Mouse (Mus musculus) erythroblast, adult 5-6 weeks (primary cell): Measurements from ENCODE around the gene Lamb3. TPM values are rescaled to one million over a fixed set of nuclear protein-coding genes. Genes with fewer than 3 reads are reported as not detected.
"Not testable (repeated sequence)": the region's sequence is repeated elsewhere in the genome, so short reads cannot be mapped to it uniquely, and the experiment has no call there.

ENCODE experiments used
- ATAC-seq: replicated peaks from 2 replicates; pipeline ENCODE4 v1.8.0; 2016; ENCODE audit warnings: moderate number of reproducible peaks, mild to moderate bottlenecking, moderate TSS enrichment, inconsistent platforms; ENCODE audit not compliant: poor library complexity, low FRiP score, severe bottlenecking
- total RNA-seq, 2 experiments: library from RNA; stranded (forward) in 1 of 2; stranded (reverse) in 1 of 2; fragments of 150-400 nt in 1 of 2; fragments of 200-764, 138-1000 nt in 1 of 2; gene quantifications; 2 replicates each; pipeline versions ENCODE4 v1.2.3 to v1.2.4; 2015 to 2017; ENCODE audit warnings: low replicate concordance in 2 of 2

Lamb3 gene
- total RNA-seq, 2 experiments from 2014 or later = 0.58 to 4.1 TPM

GRCm38 (mm10) chr1:193241436-193241835, 33.9 kb downstream of the Lamb3 start:
- ATAC-seq = no peak

GRCm38 (mm10) chr1:193242238-193242637, 34.7 kb downstream of the Lamb3 start:
- ATAC-seq = no peak; the same call in 1 of the 2 replicates

GRCm38 (mm10) chr1:193242863-193243262, 35.4 kb downstream of the Lamb3 start:
- ATAC-seq = no peak

GRCm38 (mm10) chr1:193243571-193244193, 36.2 kb downstream of the Lamb3 start:
- ATAC-seq = no peak

- no peak for ATAC-seq
Observed at GRCm38 (mm10) chr1:193244235-193244634, 36.7 kb downstream of the Lamb3 start.

GRCm38 (mm10) chr1:193250026-193250425, 42.5 kb downstream of the Lamb3 start:
- no peak for ATAC-seq

- ATAC-seq = no peak
Observed at GRCm38 (mm10) chr1:193251386-193251785, 43.9 kb downstream of the Lamb3 start.

- no peak for ATAC-seq
Observed at GRCm38 (mm10) chr1:193252616-193253015, 45.1 kb downstream of the Lamb3 start.

GRCm38 (mm10) chr1:193253895-193254294, 46.4 kb downstream of the Lamb3 start:
- not testable (repeated sequence) for ATAC-seq

- no peak for ATAC-seq
Observed at GRCm38 (mm10) chr1:193255032-193255431, 47.5 kb downstream of the Lamb3 start.

- no peak for ATAC-seq
Observed at GRCm38 (mm10) chr1:193255488-193256288, 48.2 kb downstream of the Lamb3 start.

GRCm38 (mm10) chr1:193256289-193256577, 48.7 kb downstream of the Lamb3 start:
- ATAC-seq = no peak

GRCm38 (mm10) chr1:193256621-193257098, 49.2 kb downstream of the Lamb3 start:
- no peak for ATAC-seq

- no peak for ATAC-seq
Observed at GRCm38 (mm10) chr1:193259559-193259958, 52.1 kb downstream of the Lamb3 start.

- ATAC-seq = no peak
Observed at GRCm38 (mm10) chr1:193261897-193262548, 54.5 kb downstream of the Lamb3 start.

- no peak for ATAC-seq
Observed at GRCm38 (mm10) chr1:193263026-193263907, 55.8 kb downstream of the Lamb3 start.

GRCm38 (mm10) chr1:193263955-193264598, 56.6 kb downstream of the Lamb3 start, which contains the start of gene Hsd11b1:
TSS of gene Hsd11b1 (minus strand) at chr1:193264075.
- no peak for ATAC-seq

- no peak for ATAC-seq
Observed at GRCm38 (mm10) chr1:193265734-193266133, 58.2 kb downstream of the Lamb3 start.
